Mouse (Mus musculus) liver, embryonic 12.5 days (tissue): ENCODE results near the gene Nelfe. TPM values are rescaled to one million over a fixed set of nuclear protein-coding genes. Genes with fewer than 3 reads are reported as not detected.
"Not testable (repeated sequence)": the region's sequence is repeated elsewhere in the genome, so short reads cannot be mapped to it uniquely, and the experiment has no call there.

Experiments used
- ATAC-seq: fragments of 200-750 bp; cut with Nextera tagmentation; 2 replicates; pipeline ENCODE4 v1.8.0; 2017; ENCODE audit warnings: moderate number of reproducible peaks, mild to moderate bottlenecking, moderate library complexity
- H3K27ac ChIP-seq: fragments of 300-500 bp; sonication (generic); 2 replicates; pipeline ENCODE4 v1.5.1; 2016; ENCODE audit warnings: mild to moderate bottlenecking
- H3K27me3 ChIP-seq: fragments of 300-500 bp; sonication (generic); replicated peaks from 2 replicates; pipeline ENCODE4 v1.6.1; 2016; ENCODE audit warnings: mild to moderate bottlenecking, moderate library complexity
- H3K36me3 ChIP-seq: fragments of 300-500 bp; sonication (generic); 2 replicates; pipeline ENCODE4 v1.6.1; 2016; ENCODE audit warnings: mild to moderate bottlenecking, moderate library complexity
- H3K4me1 ChIP-seq: fragments of 300-500 bp; sonication (generic); 2 replicates; pipeline ENCODE4 v1.6.1; 2016
- H3K4me2 ChIP-seq: fragments of 300-500 bp; sonication (generic); 2 replicates; pipeline ENCODE4 v1.6.1; 2016; ENCODE audit warnings: mild to moderate bottlenecking, moderate library complexity
- H3K4me3 ChIP-seq: fragments of 300-500 bp; sonication (generic); 2 replicates; pipeline ENCODE4 v1.5.1; 2016; ENCODE audit warnings: mild to moderate bottlenecking, moderate library complexity
- H3K9ac ChIP-seq: fragments of 300-500 bp; sonication (generic); 2 replicates; pipeline ENCODE4 v1.6.1; 2016; ENCODE audit warnings: mild to moderate bottlenecking, moderate library complexity
- H3K9me3 ChIP-seq: fragments of 300-500 bp; sonication (generic); replicated peaks from 2 replicates; pipeline ENCODE4 v1.6.1; 2016; ENCODE audit warnings: mild to moderate bottlenecking, moderate library complexity
- WGBS: fragments of 180-500 bp; shearing (Covaris S2); methylation state at CpG from one replicate; pipeline ENCODE4 v1.1.7; 2016; ENCODE audit not compliant: insufficient replicate concordance; 5-methylcytosine and 5-hydroxymethylcytosine counted together
- microRNA-seq: library from miRNA; unstranded; fragments of <30 nt; microRNA quantifications from one replicate; pipeline ENCODE4, GENCODE M21; 2017
- polyA plus RNA-seq: library from polyadenylated mRNA; unstranded; fragments of >200 nt; fragmentation: Nextera tagmentation; extraction: Ambion mirVana; gene quantifications from 2 replicates; pipeline ENCODE4 v1.2.1, GENCODE M21; 2016

Gene Nelfe
- polyA plus RNA-seq, 1 experiment from 2014 or later, result 72.0 TPM

DNA sequence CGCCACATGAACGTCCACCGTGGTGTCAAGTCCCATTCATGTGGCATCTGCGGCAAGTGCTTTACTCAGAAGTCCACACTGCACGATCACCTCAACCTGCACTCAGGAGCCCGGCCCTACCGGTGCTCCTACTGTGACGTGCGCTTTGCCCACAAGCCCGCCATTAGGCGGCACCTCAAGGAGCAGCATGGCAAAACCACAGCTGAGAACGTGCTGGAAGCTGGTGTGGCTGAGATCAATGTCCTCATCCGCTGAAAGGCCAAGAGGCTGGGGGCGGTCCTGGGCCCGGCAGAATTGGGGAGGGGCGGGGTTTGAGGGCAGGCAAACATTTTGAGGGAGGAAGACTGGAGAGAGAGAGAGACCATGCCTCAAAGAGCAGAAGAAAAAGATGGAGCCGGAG is 46.2 kb downstream of the Nelfe start:
- Histone ChIP-seq H3K27ac (no peak overlapping the region; the same call in 1 of the 2 replicates), H3K36me3 (peaks cover 18% of the 10 kb centered on the region), H3K4me1 (peaks cover 73% of the 10 kb centered on the region), H3K9me3 (no peaks in the 10 kb centered on the region), H3K4me2 (peak overlapping the region; percentile 100), H3K4me3 (no peak overlapping the region), H3K9ac (no peak overlapping the region), H3K27me3 (no peaks in the 10 kb centered on the region)
- ATAC-seq, result no peak
- WGBS, result 71% methylated on average over 17 of the region's 17 CpGs

DNA sequence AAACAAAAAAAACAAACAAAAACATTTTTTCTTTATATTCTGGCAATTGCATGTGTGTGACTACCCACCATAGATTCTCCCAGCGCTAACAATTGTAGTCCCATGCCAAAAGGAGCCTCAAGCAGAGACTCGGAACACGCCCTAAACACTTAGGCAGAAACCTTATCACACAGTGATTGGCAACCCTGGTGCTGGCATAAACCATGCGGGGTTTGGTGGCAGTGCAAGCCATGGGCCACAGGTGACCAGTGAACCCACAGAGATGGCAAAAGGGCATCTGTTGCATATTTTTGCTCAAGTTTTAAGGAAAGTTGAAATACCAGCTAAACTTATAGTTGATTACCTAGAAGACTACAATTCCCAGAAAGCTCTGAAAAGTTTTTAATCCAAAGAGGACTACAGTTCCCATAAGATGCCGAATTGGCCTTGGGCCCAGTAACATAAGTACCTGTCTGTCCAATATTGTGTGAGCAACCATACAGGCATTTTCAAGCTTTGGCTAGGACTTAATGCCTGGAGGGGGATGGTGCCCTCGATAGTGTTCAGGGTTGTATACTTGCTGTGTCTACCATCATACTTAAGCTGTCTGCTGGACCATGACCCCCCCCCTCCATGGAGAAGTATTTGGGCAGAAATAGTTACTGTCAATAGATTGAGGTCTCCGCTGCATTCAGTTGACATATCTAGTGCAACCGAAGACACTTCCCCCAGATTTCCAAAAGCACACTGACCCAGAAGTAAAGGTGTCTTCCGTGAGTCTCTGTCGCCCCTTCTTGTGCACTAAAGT is 47.4 kb downstream of the Nelfe start:
- Histone ChIP-seq H3K36me3 (peaks cover 26% of the 10 kb centered on the region), H3K27ac (peak overlapping the region; percentile 88), H3K9me3 (no peaks in the 10 kb centered on the region), H3K9ac (peak overlapping the region; percentile 93), H3K4me2 (peak overlapping the region; percentile 100), H3K4me1 (peaks cover 73% of the 10 kb centered on the region), H3K27me3 (no peaks in the 10 kb centered on the region), H3K4me3 (peak overlapping the region; percentile 87)
- WGBS, result 7% methylated on average over 10 of the region's 10 CpGs
- ATAC-seq, result no peak

DNA sequence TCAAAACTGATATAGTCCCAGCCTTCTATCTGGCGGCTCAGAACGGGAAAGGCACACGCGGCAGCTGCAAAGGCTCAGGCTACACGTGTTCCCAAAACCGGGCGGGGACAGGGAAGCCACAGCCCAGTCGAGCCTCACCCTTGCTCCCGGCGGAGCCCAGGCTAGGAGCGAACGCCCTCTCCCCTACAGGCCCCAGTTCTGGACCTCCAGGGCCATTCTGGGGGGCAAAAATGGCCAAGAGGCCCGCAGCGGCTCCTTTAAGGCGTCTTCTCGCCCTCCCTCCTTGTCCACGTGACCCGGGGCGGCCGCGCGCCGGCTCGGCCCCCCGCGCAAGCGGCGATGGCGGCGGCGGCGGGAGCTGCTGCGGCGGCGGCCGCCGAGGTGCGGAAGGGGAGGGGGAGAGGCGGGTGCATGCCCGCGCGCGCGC is 48.0 kb downstream of the Nelfe start, which contains the start of the genes C2 and Ehmt2:
Gene C2 (minus strand): TSS at position 106 of the 427 bp plus-strand sequence.
Gene Ehmt2 (plus strand): TSS at position 310 of the 427 bp plus-strand sequence.
- H3K4me1 ChIP-seq, result peaks cover 73% of the 10 kb centered on the region
- peak; percentile 60 for ATAC-seq
- peak within 1 kb of the TSS; percentile 88 for H3K27ac ChIP-seq
- H3K4me2 ChIP-seq, result peak within 1 kb of the TSS; percentile 100
- H3K9me3 ChIP-seq, result no peaks in the 10 kb centered on the region
- H3K27me3 ChIP-seq, result no peaks in the 10 kb centered on the region
- under 1% methylated on average over 32 of the region's 44 CpGs for WGBS
- H3K4me3 ChIP-seq, result peak within 1 kb of the TSS; percentile 87
- peaks cover 32% of the 10 kb centered on the region for H3K36me3 ChIP-seq
- peak within 1 kb of the TSS; percentile 93 for H3K9ac ChIP-seq

DNA sequence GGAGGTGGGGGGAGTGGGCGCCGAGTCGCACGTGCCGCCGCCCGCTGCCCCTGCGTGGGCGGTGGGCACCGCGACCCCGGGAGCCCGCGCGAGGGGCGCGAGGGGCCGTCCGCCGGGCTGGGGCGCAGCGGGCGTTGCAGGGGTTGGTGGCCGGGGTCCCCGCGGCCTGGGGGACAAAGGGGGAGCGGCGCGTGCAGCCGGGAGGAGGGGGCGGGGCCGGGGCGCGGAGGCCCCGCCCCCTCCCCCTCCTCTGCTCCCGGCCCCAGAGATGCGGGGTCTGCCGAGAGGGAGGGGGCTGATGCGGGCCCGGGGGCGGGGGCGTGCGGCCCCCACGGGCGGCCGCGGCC is 48.5 kb downstream of the Nelfe start:
- Histone ChIP-seq H3K9me3 (no peaks in the 10 kb centered on the region), H3K4me2 (peak overlapping the region; percentile 100), H3K4me3 (peak overlapping the region; percentile 87), H3K9ac (peak overlapping the region; percentile 93), H3K27ac (peak overlapping the region; percentile 88), H3K36me3 (peaks cover 37% of the 10 kb centered on the region), H3K4me1 (peaks cover 68% of the 10 kb centered on the region), H3K27me3 (no peaks in the 10 kb centered on the region)
- 1% methylated on average over 31 of the region's 47 CpGs for WGBS
- no peak for ATAC-seq

DNA sequence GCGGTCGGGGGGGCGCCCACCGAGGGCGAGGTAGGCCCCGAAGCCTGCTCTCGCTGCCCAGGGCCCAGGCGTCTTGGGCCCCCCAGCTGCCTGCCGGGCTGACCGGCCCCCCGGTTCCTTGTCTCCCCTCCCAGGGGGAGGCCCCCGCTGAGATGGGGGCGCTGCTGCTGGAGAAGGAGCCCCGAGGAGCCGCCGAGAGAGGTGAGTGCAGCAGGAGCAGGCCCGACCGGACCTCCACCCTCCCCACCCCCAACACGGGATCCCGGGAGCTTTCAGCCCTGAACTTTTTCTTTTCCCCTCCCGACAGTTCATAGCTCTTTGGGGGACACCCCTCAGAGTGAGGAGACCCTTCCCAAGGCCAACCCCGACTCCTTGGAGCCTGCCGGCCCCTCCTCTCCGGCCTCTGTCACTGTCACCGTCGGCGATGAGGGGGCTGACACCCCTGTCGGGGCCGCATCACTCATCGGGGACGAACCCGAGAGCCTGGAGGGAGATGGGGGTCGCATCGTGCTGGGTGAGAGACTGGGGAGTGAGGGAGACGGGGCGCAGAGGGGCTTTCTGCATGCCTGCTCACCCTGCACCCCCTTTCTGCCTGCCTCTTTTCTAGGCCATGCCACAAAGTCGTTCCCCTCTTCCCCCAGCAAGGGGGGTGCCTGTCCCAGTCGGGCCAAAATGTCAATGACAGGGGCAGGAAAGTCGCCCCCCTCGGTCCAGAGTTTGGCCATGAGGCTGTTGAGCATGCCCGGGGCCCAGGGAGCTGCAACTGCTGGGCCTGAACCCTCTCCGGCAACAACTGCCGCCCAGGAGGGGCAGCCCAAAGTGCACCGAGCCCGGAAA is 49.1 kb downstream of the Nelfe start:
- H3K4me3 ChIP-seq, result peak overlapping the region; percentile 87
- H3K9ac ChIP-seq, result peak overlapping the region; percentile 93
- H3K4me1 ChIP-seq, result peaks cover 63% of the 10 kb centered on the region
- H3K4me2 ChIP-seq, result peak overlapping the region; percentile 100
- H3K27me3 ChIP-seq, result no peaks in the 10 kb centered on the region
- H3K27ac ChIP-seq, result peak overlapping the region; percentile 88
- no peaks in the 10 kb centered on the region for H3K9me3 ChIP-seq
- ATAC-seq, result peak; percentile 7; the same call in 1 of the 2 replicates
- WGBS, result 3% methylated on average over 42 of the region's 45 CpGs
- H3K36me3 ChIP-seq, result peaks cover 43% of the 10 kb centered on the region

DNA sequence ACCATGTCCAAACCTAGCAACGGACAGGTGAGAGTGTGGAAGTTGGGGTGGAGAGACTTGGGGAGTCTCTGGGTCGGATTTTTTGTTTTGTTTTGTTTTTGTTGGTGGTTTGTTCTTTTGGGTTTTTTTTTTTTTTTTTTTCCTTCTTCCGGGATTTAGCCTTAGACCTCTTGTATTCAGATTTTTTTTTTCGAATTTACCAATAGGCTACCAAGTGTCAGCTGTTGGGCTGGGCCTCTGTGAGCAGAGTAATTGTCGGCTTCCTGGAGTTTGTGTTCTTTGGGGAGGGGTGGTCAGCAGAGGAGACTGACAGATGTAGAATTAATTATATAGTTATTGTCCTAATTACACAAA is 49.7 kb downstream of the Nelfe start:
- Histone ChIP-seq H3K9me3 (no peaks in the 10 kb centered on the region), H3K4me2 (peak overlapping the region; percentile 100), H3K4me1 (peaks cover 57% of the 10 kb centered on the region), H3K27ac (peak overlapping the region; percentile 88), H3K27me3 (no peaks in the 10 kb centered on the region), H3K36me3 (peaks cover 49% of the 10 kb centered on the region), H3K4me3 (peak overlapping the region; percentile 87), H3K9ac (peak overlapping the region; percentile 93)
- 3% methylated on average over 5 of the region's 5 CpGs for WGBS
- ATAC-seq, result no peak

DNA sequence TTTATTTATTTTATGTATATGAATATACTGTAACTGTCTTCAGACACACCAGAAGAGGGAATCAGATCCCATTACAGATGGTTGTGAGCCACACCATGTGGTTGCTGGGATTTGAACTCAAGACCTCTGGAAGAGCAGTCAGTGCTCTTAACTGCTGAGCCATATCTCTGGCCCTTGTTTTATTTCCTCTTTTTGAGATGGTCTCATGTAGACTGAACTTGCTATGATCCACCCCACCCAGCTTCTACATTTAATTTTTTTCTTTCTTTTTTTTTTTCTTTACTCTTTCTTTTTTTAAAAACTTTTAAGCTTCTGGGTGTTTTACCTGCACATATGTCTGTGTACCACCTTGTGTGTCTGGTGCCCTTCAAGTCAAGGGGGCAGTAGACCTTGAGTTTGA is 50.6 kb downstream of the Nelfe start:
- H3K9me3 ChIP-seq, H3K4me3 ChIP-seq, H3K27me3 ChIP-seq, H3K27ac ChIP-seq, ATAC-seq, H3K9ac ChIP-seq: not testable (repeated sequence)
- peaks cover 48% of the 10 kb centered on the region for H3K4me1 ChIP-seq
- peaks cover 53% of the 10 kb centered on the region for H3K36me3 ChIP-seq
- peak overlapping the region; percentile 100; the same call in 1 of the 2 replicates for H3K4me2 ChIP-seq

DNA sequence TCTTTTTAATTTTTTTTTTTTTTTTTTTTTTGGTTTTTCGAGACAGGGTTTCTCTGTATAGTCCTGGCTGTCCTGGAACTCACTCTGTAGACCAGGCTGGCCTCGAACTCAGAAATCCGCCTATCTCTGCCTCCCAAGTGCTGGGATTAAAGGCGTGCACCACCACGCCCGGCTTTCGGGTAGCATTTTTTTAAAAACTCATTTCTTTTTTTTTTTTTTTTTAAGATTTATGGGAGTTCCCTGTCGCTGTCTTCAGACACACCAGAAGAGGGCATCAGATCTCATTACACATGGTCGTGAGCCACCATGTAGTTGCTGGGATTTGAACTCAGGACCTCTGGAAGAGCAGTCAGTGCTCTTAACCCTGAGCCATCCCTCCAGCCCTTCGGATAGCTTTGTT is 51.8 kb downstream of the Nelfe start:
- Histone ChIP-seq H3K4me1 (peaks cover 37% of the 10 kb centered on the region), H3K36me3 (peaks cover 56% of the 10 kb centered on the region)
- not testable (repeated sequence) for H3K27me3 ChIP-seq, H3K9me3 ChIP-seq, H3K27ac ChIP-seq, ATAC-seq, H3K4me3 ChIP-seq, H3K9ac ChIP-seq, H3K4me2 ChIP-seq
- WGBS, result 80% methylated on average over 7 of the region's 10 CpGs

DNA sequence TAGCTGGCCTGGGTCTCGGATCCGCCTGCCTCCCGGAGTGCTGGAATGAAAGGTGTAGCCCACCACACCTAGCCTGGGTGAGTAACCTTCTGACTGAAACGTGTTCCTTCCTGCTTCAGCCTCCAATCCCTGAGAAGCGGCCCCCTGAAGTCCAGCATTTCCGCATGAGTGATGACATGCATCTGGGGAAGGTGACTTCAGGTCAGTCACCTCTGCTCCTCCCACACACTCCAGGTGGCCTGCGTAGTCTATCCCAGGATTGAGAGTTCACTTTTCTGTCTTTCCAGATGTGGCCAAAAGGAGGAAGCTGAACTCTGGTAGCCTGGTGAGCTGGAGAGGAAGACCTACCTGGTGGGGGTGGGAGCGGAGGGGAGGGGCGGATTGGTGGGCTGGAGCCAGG is 52.7 kb downstream of the Nelfe start:
- 87% methylated on average over 9 of the region's 9 CpGs for WGBS
- ATAC-seq, result no peak
- H3K4me1 ChIP-seq, result peaks cover 27% of the 10 kb centered on the region
- no peaks in the 10 kb centered on the region for H3K27me3 ChIP-seq
- H3K4me3 ChIP-seq, result no peak overlapping the region
- H3K9me3 ChIP-seq, result no peaks in the 10 kb centered on the region
- H3K36me3 ChIP-seq, result peaks cover 66% of the 10 kb centered on the region
- no peak overlapping the region for H3K4me2 ChIP-seq
- no peak overlapping the region for H3K27ac ChIP-seq
- no peak overlapping the region for H3K9ac ChIP-seq

Small RNA genes within 50 kb of the gene (microRNA-seq; reads per million reads assigned to microRNA genes)
- gene Mir6970, result not detected
- gene Mir6971, result 1.4 reads per million
- gene Mir6972, result not detected

Other genes starting within 250 kb of the Nelfe start
- gene Rnf5, start 246.7 kb upstream of the Nelfe start, polyA plus RNA-seq, result 94.8 and 101 TPM in 2 replicates
- gene Agpat1, start 246.1 kb upstream of the Nelfe start, polyA plus RNA-seq, result 31.2 and 31.7 TPM in 2 replicates
- gene Egfl8, start 234.4 kb upstream of the Nelfe start, polyA plus RNA-seq, result 0.45 and 0.50 TPM in 2 replicates
- 13.7 and 13.9 TPM in 2 replicates for gene Ppt2, start 221.9 kb upstream of the Nelfe start, polyA plus RNA-seq
- gene Prrt1, start 220.9 kb upstream of the Nelfe start, polyA plus RNA-seq, result not detected in 2 replicates
- gene Fkbpl, start 205.6 kb upstream of the Nelfe start, polyA plus RNA-seq, result 6.7 and 7.1 TPM in 2 replicates
- 37.0 and 37.3 TPM in 2 replicates for gene Atf6b, start 203.2 kb upstream of the Nelfe start, polyA plus RNA-seq
- 0.04 and 0.05 TPM in 2 replicates for gene Tnxb, start 179.9 kb upstream of the Nelfe start, polyA plus RNA-seq
- gene C4b, start 106.5 kb upstream of the Nelfe start, polyA plus RNA-seq, result 0.42 and 0.61 TPM in 2 replicates
- gene Cyp21a1, start 45.8 kb upstream of the Nelfe start, polyA plus RNA-seq, result not detected in 2 replicates
- 18.0 and 18.6 TPM in 2 replicates for gene Stk19, start 13.4 kb upstream of the Nelfe start, polyA plus RNA-seq
- 37.0 and 38.8 TPM in 2 replicates for gene Dxo, start 13.4 kb upstream of the Nelfe start, polyA plus RNA-seq
- gene Skiv2l, start 181 bp upstream of the Nelfe start, polyA plus RNA-seq, result 34.0 and 39.5 TPM in 2 replicates
- 83.5 and 85.0 TPM in 2 replicates for gene Cfb, start 12.1 kb downstream of the Nelfe start, polyA plus RNA-seq
- 1.8 and 1.9 TPM in 2 replicates for gene Zbtb12, start 29.1 kb downstream of the Nelfe start, polyA plus RNA-seq
- not detected in 2 replicates for gene Gm20547, start 31.7 kb downstream of the Nelfe start, polyA plus RNA-seq
- gene C2, start 47.9 kb downstream of the Nelfe start, polyA plus RNA-seq, result 7.9 and 8.2 TPM in 2 replicates
- 27.1 and 32.8 TPM in 2 replicates for gene Ehmt2, start 48.1 kb downstream of the Nelfe start, polyA plus RNA-seq
- gene Slc44a4, start 64.1 kb downstream of the Nelfe start, polyA plus RNA-seq, result 0.75 and 0.79 TPM in 2 replicates
- gene Neu1, start 80.9 kb downstream of the Nelfe start, polyA plus RNA-seq, result 16.9 and 17.3 TPM in 2 replicates
- 0.11 and 0.21 TPM in 2 replicates for gene Hspa1b, start 108.8 kb downstream of the Nelfe start, polyA plus RNA-seq
- 0.73 TPM in 1 of 2 replicates, not detected in the other for gene Gm20481, start 119.5 kb downstream of the Nelfe start, polyA plus RNA-seq
- gene Hspa1a, start 121.8 kb downstream of the Nelfe start, polyA plus RNA-seq, result 2.8 and 5.0 TPM in 2 replicates
- 0.38 and 0.49 TPM in 2 replicates for gene Hspa1l, start 122.3 kb downstream of the Nelfe start, polyA plus RNA-seq
- 202 and 215 TPM in 2 replicates for gene Lsm2, start 131.5 kb downstream of the Nelfe start, polyA plus RNA-seq
- 208 and 211 TPM in 2 replicates for gene Vars, start 150.6 kb downstream of the Nelfe start, polyA plus RNA-seq
- 0.10 and 0.15 TPM in 2 replicates for gene Vwa7, start 166.2 kb downstream of the Nelfe start, polyA plus RNA-seq
- 2.8 and 3.4 TPM in 2 replicates for gene Sapcd1, start 177.6 kb downstream of the Nelfe start, polyA plus RNA-seq
- gene Msh5, start 196.4 kb downstream of the Nelfe start, polyA plus RNA-seq, result 4.0 and 4.8 TPM in 2 replicates
- gene Clic1, start 199.6 kb downstream of the Nelfe start, polyA plus RNA-seq, result 160 and 162 TPM in 2 replicates
- 49.0 and 49.1 TPM in 2 replicates for gene Ddah2, start 208.6 kb downstream of the Nelfe start, polyA plus RNA-seq
- gene Ly6g6c, start 215.0 kb downstream of the Nelfe start, polyA plus RNA-seq, result 0.41 and 0.44 TPM in 2 replicates
- gene Mpig6b, start 215.8 kb downstream of the Nelfe start, polyA plus RNA-seq, result 7.3 and 8.7 TPM in 2 replicates
- 0.23 TPM in 1 of 2 replicates, not detected in the other for gene Ly6g6e, start 226.5 kb downstream of the Nelfe start, polyA plus RNA-seq
- 0.36 and 0.53 TPM in 2 replicates for gene Ly6g6d, start 227.7 kb downstream of the Nelfe start, polyA plus RNA-seq
- gene Ly6g6f, start 235.2 kb downstream of the Nelfe start, polyA plus RNA-seq, result 10.2 and 10.5 TPM in 2 replicates
- 60.2 and 61.1 TPM in 2 replicates for gene Abhd16a, start 238.9 kb downstream of the Nelfe start, polyA plus RNA-seq